Mouse (Mus musculus): Measurements from ENCODE around the gene Gamt.
"Not testable (repeated sequence)": the region's sequence is repeated elsewhere in the genome, so short reads cannot be mapped to it uniquely, and the experiment has no call there.

Gamt gene

GRCm38 (mm10) chr10:80227877-80228775 is 32.7 kb downstream of the Gamt start:
- DNase-seq (ENCODE audit: low spot score in 2 of 2), result no peak

- no peak for DNase-seq (ENCODE audit: low spot score in 2 of 2)
These were observed 33.7 kb downstream of the Gamt start for GRCm38 (mm10) chr10:80227166-80227539.

DNA sequence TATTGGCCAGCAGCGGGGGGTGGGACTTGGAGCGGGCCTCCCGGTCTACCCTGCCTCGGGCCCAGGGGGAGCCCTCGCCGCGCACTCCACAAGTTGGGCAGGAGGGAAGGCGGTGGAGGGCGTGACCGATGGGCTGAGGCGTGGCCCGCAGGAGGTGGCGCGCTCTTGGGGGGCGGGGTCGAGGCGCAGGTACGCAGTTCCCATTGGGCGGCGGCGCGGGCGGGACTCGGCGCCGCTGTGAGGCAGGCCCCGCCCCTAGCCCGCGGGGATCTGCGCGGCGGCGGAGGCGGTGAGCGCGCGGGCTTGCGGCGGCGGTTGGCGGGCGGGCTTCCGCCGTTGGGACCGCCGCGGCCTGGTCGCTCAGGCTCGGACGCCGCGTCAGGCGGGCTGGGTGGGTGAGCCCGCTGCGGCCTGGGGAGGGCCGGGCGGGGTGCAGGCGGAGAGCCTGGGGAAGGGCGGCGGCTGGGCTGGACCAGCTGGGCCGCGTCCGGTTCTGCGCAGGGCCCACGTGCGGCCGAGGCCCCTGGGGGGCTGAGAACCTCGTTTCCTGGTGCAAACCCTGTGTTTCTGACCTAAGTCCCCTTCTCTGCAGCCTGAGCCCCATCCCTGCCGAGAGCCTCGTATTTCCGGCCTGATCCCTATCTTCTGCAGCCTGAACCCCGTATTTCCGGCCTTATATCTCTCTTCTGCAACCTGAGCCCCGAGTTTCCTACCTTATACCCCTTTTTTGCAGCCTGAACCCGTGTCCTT is 34.2 kb downstream of the Gamt start, which contains the start of gene Mum1:
Gene Mum1, plus strand, starts transcription at position 19 of the 750 bp plus-strand sequence.
- peak; percentile 93 to 97 for DNase-seq (ENCODE audit: low spot score in 2 of 2)

DNA sequence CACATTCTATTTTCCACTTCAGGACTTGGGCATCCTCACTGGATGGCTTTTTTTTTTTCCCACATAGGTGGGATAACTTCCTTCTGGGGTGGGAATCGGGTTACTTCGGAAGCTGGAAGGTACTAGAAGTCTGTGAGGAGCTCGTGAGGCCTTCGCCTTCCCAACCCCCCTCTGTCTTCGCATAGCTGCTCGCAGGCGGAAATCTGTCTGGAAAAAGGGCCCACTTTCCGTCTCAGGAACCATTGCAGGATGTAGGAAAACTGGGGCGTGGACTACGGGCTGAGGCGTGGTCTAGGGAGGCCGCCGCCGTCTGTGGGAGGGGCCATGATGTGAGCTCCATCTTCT is 34.8 kb downstream of the Gamt start:
- DNase-seq (ENCODE audit: low spot score in 2 of 2), result no peak

DNA sequence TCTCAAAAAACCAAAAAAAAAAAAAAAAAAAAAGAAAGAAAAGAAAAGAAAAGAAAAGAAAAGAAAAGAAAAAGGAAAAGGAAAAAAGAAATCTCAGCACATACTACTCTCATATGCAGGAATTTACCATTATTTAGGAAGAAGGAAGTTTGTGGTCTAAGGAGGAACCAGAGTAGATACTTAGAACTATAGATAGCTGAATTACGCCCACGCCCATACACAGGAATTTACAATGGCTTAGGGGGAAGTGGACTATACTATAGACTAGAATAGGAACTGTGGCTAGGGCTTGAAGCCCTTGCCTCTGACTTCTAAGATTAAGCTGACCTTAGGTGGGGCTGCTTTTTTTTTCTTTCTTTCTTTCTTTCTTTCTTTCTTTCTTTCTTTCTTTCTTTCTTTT is 37.7 kb downstream of the Gamt start:
- not testable (repeated sequence) for DNase-seq (ENCODE audit: low spot score in 2 of 2)

DNA sequence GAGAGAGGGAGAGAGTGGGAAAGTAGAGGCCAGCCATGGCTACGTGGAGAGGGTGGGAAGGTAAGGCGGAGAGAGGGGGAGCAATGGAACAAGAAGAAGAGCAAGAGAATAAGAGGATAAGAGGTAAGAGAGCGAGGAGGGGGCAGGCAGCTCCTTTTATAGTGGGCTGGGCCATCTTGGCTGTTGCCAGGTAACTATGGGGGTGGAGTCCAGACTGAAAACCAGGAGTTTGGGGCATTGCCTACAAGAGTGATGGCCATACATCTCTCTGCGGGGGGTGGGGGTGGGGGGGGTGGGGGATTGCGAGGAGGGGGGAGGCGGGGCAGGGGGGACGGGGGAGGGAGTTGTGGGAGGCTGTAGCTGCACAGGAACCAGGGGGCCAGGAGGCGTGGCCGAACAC is 40.1 kb downstream of the Gamt start:
- no peak for DNase-seq (ENCODE audit: low spot score in 2 of 2)

DNA sequence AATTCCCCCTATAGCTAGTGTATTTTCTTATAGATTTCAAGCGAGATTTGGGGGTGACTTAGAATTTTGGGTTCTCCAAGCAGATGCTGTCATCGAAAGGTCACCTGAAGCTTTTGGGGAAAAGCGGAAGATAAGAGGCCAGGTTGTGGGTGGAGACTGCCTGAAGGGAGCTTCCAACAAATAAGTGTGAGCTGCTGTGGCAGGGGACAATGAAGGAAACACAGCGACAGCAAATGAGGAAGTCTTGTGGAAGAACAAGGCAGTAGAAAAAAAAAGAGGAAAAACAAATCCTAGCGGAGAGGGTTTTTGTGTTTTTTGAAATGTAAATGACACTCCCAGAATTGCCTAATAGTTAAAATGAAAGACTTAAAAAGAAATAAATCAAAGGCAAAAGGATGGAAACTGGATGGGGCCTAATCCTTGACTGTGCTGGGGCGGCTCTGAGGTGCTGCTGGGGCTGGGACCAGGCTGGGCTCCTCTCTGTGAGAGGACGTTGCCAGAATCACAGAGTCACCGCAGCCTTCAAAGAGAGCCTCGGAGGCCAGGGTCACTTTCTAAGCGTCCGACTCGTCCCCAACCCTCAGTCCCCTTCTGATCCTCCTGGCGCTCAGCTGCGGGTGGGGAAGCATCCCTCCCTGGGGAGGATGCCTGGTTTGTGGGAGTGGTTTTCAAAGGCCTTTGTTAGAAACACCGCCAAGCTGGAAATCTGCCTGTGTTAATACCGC is 45.6 kb downstream of the Gamt start:
- DNase-seq (ENCODE audit: low spot score in 2 of 2), result no peak

DNA sequence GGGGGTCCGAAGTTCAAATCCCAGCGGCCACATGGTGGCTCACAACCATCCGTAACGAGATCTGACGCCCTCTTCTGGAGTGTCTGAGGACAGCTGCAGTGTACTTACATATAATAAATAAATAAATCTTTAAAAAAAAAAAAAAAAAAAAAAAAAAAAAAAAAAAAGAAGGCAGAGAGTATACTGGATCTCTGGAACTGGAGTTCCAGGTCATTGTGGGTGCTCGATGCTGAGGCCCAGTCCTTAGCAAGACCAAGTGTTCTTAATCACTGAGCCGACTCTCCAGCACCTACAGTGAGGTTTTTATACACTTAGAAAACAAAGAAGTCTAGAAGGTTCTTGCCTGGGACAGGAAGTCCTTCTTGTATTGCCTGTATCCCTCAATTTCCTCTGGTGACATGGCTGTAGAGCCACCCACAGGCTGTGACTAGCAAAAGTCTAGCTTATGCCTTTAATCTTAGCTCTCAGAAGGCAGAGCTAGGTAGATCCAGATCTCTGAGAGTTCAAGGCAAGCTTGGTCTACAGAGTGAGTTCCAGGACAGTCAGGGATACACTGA is 49.2 kb downstream of the Gamt start:
- DNase-seq (ENCODE audit: low spot score in 2 of 2), result not testable (repeated sequence)

- DNase-seq (ENCODE audit: low spot score in 2 of 2), result no peak
These were observed 51.9 kb downstream of the Gamt start for GRCm38 (mm10) chr10:80208841-80209371.

DNA sequence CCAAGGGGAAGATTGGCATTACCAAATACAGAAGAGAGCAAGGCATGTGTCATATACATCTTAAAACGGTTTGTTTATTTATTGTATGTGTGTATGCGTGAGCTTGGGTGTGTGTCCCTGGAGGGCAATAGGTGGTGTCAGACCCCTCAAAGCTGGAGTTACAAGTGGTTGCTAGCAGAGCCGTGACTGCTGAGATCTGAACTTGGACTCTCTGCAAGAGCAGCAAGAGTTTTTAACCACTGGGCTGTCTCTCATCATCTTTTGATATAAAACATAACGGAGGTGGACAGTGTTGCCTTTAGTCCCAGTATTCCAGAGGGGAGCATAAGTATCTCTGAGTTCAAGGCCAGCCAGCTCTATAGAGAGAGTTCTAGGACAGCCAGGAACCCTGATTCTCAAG is 52.6 kb downstream of the Gamt start:
- no peak for DNase-seq (ENCODE audit: low spot score in 2 of 2)

Data from natural killer cell, adult 2 months (primary cell).